Mouse (Mus musculus): Measurements from ENCODE around the gene Msi2. TPM values are rescaled to one million over a fixed set of nuclear protein-coding genes. Genes with fewer than 3 reads are reported as not detected.

Msi2 gene
- total RNA-seq, 2 experiments from 2014 or later, result 110 to 113 TPM

GRCm38 (mm10) chr11:88520951-88521730 is 197.2 kb downstream of the Msi2 start:
- peak in 1 of 2 experiments; percentile 19 for DNase-seq (ENCODE audit: low spot score in 2 of 2)

- no peak for DNase-seq (ENCODE audit: low spot score in 2 of 2)
These were observed 200.0 kb downstream of the Msi2 start for GRCm38 (mm10) chr11:88518361-88518760.

GRCm38 (mm10) chr11:88516596-88517485 is 201.5 kb downstream of the Msi2 start:
- DNase-seq (ENCODE audit: low spot score in 2 of 2), result no peak

- DNase-seq (ENCODE audit: low spot score in 2 of 2), result no peak
These were observed 202.4 kb downstream of the Msi2 start for GRCm38 (mm10) chr11:88515736-88516583.

- no peak for DNase-seq (ENCODE audit: low spot score in 2 of 2)
These were observed 203.0 kb downstream of the Msi2 start for GRCm38 (mm10) chr11:88515267-88515666.

GRCm38 (mm10) chr11:88514151-88514926 is 204.0 kb downstream of the Msi2 start:
- no peak for DNase-seq (ENCODE audit: low spot score in 2 of 2)

GRCm38 (mm10) chr11:88512580-88512979 is 205.7 kb downstream of the Msi2 start:
- DNase-seq (ENCODE audit: low spot score in 2 of 2), result peak in 1 of 2 experiments; percentile 51

GRCm38 (mm10) chr11:88510282-88510850 is 207.9 kb downstream of the Msi2 start:
- DNase-seq (ENCODE audit: low spot score in 2 of 2), result no peak

- no peak for DNase-seq (ENCODE audit: low spot score in 2 of 2)
These were observed 208.8 kb downstream of the Msi2 start for GRCm38 (mm10) chr11:88509464-88509863.

- no peak for DNase-seq (ENCODE audit: low spot score in 2 of 2)
These were observed 210.2 kb downstream of the Msi2 start for GRCm38 (mm10) chr11:88508133-88508532.

- DNase-seq (ENCODE audit: low spot score in 2 of 2), result no peak
These were observed 211.5 kb downstream of the Msi2 start for GRCm38 (mm10) chr11:88506544-88507419.

- no peak for DNase-seq (ENCODE audit: low spot score in 2 of 2)
These were observed 212.2 kb downstream of the Msi2 start for GRCm38 (mm10) chr11:88506109-88506508.

GRCm38 (mm10) chr11:88502566-88502965 is 215.7 kb downstream of the Msi2 start:
- DNase-seq (ENCODE audit: low spot score in 2 of 2), result no peak

GRCm38 (mm10) chr11:88498491-88498890 is 219.8 kb downstream of the Msi2 start:
- DNase-seq (ENCODE audit: low spot score in 2 of 2), result no peak

- DNase-seq (ENCODE audit: low spot score in 2 of 2), result no peak
These were observed 221.9 kb downstream of the Msi2 start for GRCm38 (mm10) chr11:88496460-88496859.

GRCm38 (mm10) chr11:88495759-88496158 is 222.6 kb downstream of the Msi2 start:
- DNase-seq (ENCODE audit: low spot score in 2 of 2), result no peak

- DNase-seq (ENCODE audit: low spot score in 2 of 2), result no peak
These were observed 223.3 kb downstream of the Msi2 start for GRCm38 (mm10) chr11:88495018-88495417.

- no peak for DNase-seq (ENCODE audit: low spot score in 2 of 2)
These were observed 224.3 kb downstream of the Msi2 start for GRCm38 (mm10) chr11:88493795-88494559.

All from layer of hippocampus, adult 18-20 months (tissue).